Mouse (Mus musculus) lung, adult 2 months (tissue): ENCODE measurements around the gene Fam155a.

Experiments used
- CTCF ChIP-seq: fragments of 200-500 bp; IDR thresholded peaks from 2 replicates; pipeline ENCODE4 v1.5.1; 2011; ENCODE audit warnings: mild to moderate bottlenecking, low read length, control low read depth; ENCODE audit not compliant: insufficient read depth
- POLR2A ChIP-seq: fragments of 200-500 bp; IDR thresholded peaks from 2 replicates; pipeline ENCODE4 v1.6.1; 2011; ENCODE audit warnings: low read depth, mild to moderate bottlenecking, control low read depth, low read length, borderline replicate concordance; ENCODE audit errors: extremely low read depth

- no peak for TF ChIP-seq POLR2A
- no peak for TF ChIP-seq CTCF
These were observed 530.0 kb downstream of the Fam155a start for GRCm38 (mm10) chr8:9240996-9241395.
